Mouse (Mus musculus) lung, adult 2 months (tissue): ENCODE measurements around the gene Chrdl1. TPM values are rescaled to one million over a fixed set of nuclear protein-coding genes. Genes with fewer than 3 reads are reported as not detected.
A peak's percentile ranks its signal among the peaks of the same experiment; 100 is the strongest.

Experiments used
- DNase-seq: peaks from one replicate; pipeline ENCODE4 v3.0.0; 2022
- H3K4me1 ChIP-seq: fragments of 200-500 bp; 2 replicates; pipeline ENCODE4 v1.6.1; 2011; ENCODE audit warnings: low read length; ENCODE audit not compliant: control insufficient read depth, insufficient read depth
- H3K4me3 ChIP-seq: fragments of 200-500 bp; replicated peaks from 2 replicates; pipeline ENCODE3; 2011; ENCODE audit warnings: low read depth, mild to moderate bottlenecking, control low read depth, low read length; ENCODE audit errors: extremely low read depth
- CTCF ChIP-seq: fragments of 200-500 bp; IDR thresholded peaks from 2 replicates; pipeline ENCODE4 v1.5.1; 2011; ENCODE audit warnings: mild to moderate bottlenecking, low read length, control low read depth; ENCODE audit not compliant: insufficient read depth
- POLR2A ChIP-seq: fragments of 200-500 bp; IDR thresholded peaks from 2 replicates; pipeline ENCODE4 v1.6.1; 2011; ENCODE audit warnings: low read depth, mild to moderate bottlenecking, control low read depth, low read length, borderline replicate concordance; ENCODE audit errors: extremely low read depth
- WGBS: fragments of 180-500 bp; shearing (Covaris S2); methylation state at CpG from one replicate; pipeline ENCODE4 v1.1.7; 2018; 5-methylcytosine and 5-hydroxymethylcytosine counted together
- polyA plus RNA-seq: library from polyadenylated mRNA; depleted of rRNA; stranded (reverse); fragments of >200 nt; gene quantifications from 2 replicates; pipeline ENCODE4 v1.2.3, GENCODE M21; 2012; rRNA removed

Chrdl1 gene
- 5.2 and 12.8 TPM in 2 replicates for polyA plus RNA-seq

DNA sequence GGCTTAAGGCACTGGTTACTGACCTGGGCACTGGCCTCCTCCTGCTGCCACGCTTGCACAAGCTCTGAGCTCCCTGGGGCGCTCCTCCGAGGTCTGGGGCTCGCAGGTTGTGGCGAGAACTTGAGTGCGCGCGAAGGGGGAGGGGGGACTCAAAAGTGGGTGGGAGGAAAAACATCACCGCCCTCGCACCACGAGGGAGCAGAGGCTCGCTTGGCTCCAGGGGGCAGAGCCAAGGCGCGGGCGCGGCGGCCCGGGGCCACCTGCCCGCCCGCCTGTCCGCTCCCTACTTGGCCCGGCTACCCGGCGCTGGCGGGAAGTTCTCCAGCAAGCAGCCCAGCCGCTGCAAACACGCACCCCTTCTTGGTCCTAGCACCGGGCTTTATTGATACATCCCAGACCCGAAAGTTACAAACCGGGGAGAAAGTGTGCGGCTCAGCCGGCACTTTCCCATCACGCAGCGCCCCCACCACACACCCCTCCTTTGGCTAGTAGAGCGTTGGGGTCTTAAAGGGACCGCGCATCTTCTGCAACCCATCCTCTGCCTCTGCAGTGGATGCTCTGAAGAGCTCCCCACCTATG is at the start of gene Chrdl1:
TSS of gene Chrdl1 (minus strand) at position 472 of the 579 bp plus-strand sequence.
- no peaks in the 10 kb centered on the region for H3K4me1 ChIP-seq
- no peak for DNase-seq
- TF ChIP-seq POLR2A (no peak), CTCF (no peak)
- H3K4me3 ChIP-seq = peak within 1 kb of the TSS; percentile 37
- WGBS = 25% methylated on average over 36 of the region's 37 CpGs

DNA sequence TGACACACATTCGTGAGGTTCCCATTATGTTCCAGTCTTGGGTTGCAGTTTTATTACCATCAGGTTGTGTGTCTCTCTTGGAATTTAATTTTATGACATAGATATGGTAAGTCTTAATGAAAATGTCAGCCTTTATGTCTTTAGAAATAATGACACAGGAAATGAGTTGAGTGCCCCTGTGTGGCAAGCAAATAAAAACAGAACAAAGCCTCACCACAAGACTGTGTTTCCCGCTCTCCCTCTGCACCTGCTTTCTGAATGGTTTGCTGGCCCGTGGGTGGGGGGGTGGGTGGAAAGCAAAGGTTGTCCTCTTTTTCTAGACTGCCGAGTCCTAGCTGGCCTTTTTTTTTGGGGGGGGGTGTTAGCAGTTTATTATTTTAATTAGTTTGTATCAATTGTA is 48.6 kb upstream of the Chrdl1 start:
- Histone ChIP-seq H3K4me1 (no peaks in the 10 kb centered on the region), H3K4me3 (no peak overlapping the region)
- no peak for DNase-seq
- WGBS = 54% methylated on average over 4 of the region's 4 CpGs
- TF ChIP-seq POLR2A (no peak), CTCF (no peak)

- Histone ChIP-seq H3K4me3 (no peak overlapping the region), H3K4me1 (no peaks in the 10 kb centered on the region)
- WGBS = 68% methylated on average over 2 of the region's 2 CpGs
- TF ChIP-seq CTCF = no peak
- TF ChIP-seq POLR2A = no peak
- no peak for DNase-seq
These were observed 10.5 kb upstream of the Chrdl1 start for GRCm38 (mm10) chrX:143404601-143405000.

- Histone ChIP-seq H3K4me3 (no peak overlapping the region), H3K4me1 (no peaks in the 10 kb centered on the region)
- 68% methylated on average over 4 of the region's 4 CpGs for WGBS
- TF ChIP-seq POLR2A (no peak), CTCF (no peak)
- DNase-seq = no peak
These were observed 27.7 kb downstream of the Chrdl1 start for GRCm38 (mm10) chrX:143366256-143366959.

DNA sequence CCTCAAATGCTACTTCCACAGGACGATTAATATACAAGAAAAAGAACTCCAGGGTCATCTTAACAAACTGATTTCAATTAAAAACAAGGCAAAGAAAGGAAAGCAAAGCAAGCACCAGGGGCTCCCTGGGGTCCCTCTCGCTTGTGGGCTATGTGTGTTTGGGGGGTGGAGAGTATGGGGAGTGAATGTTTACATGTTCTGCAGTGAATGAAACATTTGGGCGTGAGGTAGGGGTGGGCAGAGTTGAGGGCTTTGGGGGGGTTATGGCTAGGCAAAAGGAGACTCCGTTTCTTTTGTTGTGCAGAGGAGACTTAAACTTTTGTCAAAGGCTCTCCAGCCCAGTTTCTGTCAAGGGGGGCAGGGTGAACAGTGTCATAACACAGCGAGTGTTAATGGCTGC is 46.8 kb downstream of the Chrdl1 start:
- Histone ChIP-seq H3K4me3 (no peak overlapping the region), H3K4me1 (no peaks in the 10 kb centered on the region)
- WGBS = 48% methylated on average over 5 of the region's 5 CpGs
- no peak for DNase-seq
- TF ChIP-seq CTCF (no peak), POLR2A (no peak)

DNA sequence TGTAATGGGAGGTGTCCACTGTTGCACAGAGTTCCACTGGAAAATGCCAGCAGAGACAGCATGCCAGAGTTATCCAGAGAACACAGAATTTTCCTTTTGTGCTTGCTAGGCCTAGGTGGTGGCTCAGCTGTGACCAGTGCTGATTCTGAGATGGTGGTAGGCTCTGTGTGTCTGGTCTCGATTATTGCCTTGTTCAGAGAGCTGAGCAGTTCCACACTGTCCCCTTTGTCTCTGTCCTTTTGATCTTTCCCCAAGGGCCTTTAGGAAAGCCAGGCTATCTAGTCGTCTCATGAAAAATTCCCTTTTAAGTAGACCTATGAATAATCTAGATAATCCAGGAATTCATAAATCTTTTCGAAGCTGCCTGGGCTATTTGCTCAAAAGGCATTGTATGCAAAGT is 47.3 kb downstream of the Chrdl1 start:
- no peak overlapping the region for H3K4me3 ChIP-seq
- no peaks in the 10 kb centered on the region for H3K4me1 ChIP-seq
- TF ChIP-seq CTCF (no peak), POLR2A (no peak)
- no peak for DNase-seq
- 63% methylated on average over 3 of the region's 3 CpGs for WGBS

- H3K4me3 ChIP-seq = no peak overlapping the region
- DNase-seq = no peak
- no peaks in the 10 kb centered on the region for H3K4me1 ChIP-seq
- WGBS = 51% methylated on average over 5 of the region's 5 CpGs
- TF ChIP-seq POLR2A (no peak), CTCF (no peak)
These were observed 49.3 kb downstream of the Chrdl1 start for GRCm38 (mm10) chrX:143344509-143345495.

GRCm38 (mm10) chrX:143338156-143338555 is 55.9 kb downstream of the Chrdl1 start:
- Histone ChIP-seq H3K4me3 (no peak overlapping the region), H3K4me1 (no peaks in the 10 kb centered on the region)
- TF ChIP-seq CTCF (no peak), POLR2A (no peak)
- DNase-seq = no peak
- 70% methylated on average over 4 of the region's 4 CpGs for WGBS

GRCm38 (mm10) chrX:143337561-143337960 is 56.5 kb downstream of the Chrdl1 start:
- Histone ChIP-seq H3K4me3 (no peak overlapping the region), H3K4me1 (no peaks in the 10 kb centered on the region)
- TF ChIP-seq POLR2A = no peak
- WGBS = 46% methylated on average over 3 of the region's 3 CpGs
- no peak for DNase-seq
